Mouse (Mus musculus): ENCODE results near the gene Zfyve21. TPM values are rescaled to one million over a fixed set of nuclear protein-coding genes. Genes with fewer than 3 reads are reported as not detected.

Gene Zfyve21
- polyA plus RNA-seq, 1 experiment from 2014 or later = 75.0 TPM

DNA sequence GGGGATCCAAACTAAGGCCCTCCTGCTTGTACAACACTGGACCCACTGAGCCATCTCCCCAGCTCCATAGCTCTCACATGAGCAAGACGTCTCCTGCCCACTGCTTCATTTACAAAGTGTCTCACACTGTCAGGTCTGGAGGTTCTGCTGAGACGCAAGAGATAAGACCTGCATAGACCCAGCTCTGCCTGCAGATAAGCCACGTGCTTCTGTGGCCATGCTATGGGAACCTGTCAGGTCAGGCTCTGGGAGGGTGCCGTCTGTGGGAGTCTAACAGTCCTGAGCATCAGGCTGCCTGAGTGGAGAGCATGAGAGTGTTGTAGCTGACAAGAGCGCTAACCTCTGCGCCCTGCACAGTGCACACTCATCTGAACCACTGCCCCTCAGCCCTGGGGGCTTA is 27.0 kb upstream of the Zfyve21 start:
- no peak for DNase-seq (ENCODE audit: low spot score)
- no peaks in the 10 kb centered on the region for H3K4me1 ChIP-seq
- peaks cover 100% of the 10 kb centered on the region for H3K36me3 ChIP-seq (replicated peaks)
- no peaks in the 10 kb centered on the region for H3K9me3 ChIP-seq
- H3K27me3 ChIP-seq (replicated peaks; ENCODE audit: low read depth, poor library complexity, severe bottlenecking) = no peaks in the 10 kb centered on the region
- WGBS = 94% methylated on average over 6 of the region's 6 CpGs
- no peak overlapping the region for H3K27ac ChIP-seq (replicated peaks)
- no peak overlapping the region for H3K4me3 ChIP-seq

DNA sequence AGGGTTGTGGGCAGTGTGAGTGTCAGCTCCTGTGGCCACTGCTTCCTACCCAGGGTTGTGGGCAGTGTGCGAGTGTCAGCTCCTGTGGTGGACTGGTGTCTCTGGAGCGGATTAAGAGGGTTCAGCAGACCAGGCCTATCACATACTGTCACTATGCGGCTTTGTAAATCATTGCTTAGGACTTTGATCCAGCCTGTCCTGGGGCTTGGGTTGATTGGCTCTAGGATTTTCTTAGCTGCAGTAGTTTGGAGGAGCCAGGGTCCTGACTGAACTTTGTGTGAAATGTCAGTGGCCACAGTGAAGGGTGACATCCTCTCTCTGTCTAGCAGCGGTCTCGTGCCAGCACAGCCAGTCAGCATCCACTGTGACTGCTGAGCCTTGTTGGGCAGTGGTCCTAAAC is 23.9 kb upstream of the Zfyve21 start:
- H3K4me3 ChIP-seq = no peak overlapping the region
- H3K4me1 ChIP-seq = no peaks in the 10 kb centered on the region
- no peaks in the 10 kb centered on the region for H3K27me3 ChIP-seq (replicated peaks; ENCODE audit: low read depth, poor library complexity, severe bottlenecking)
- no peak overlapping the region for H3K27ac ChIP-seq (replicated peaks)
- 93% methylated on average over 5 of the region's 5 CpGs for WGBS
- DNase-seq (ENCODE audit: low spot score) = no peak
- H3K9me3 ChIP-seq = no peaks in the 10 kb centered on the region
- peaks cover 100% of the 10 kb centered on the region for H3K36me3 ChIP-seq (replicated peaks)

DNA sequence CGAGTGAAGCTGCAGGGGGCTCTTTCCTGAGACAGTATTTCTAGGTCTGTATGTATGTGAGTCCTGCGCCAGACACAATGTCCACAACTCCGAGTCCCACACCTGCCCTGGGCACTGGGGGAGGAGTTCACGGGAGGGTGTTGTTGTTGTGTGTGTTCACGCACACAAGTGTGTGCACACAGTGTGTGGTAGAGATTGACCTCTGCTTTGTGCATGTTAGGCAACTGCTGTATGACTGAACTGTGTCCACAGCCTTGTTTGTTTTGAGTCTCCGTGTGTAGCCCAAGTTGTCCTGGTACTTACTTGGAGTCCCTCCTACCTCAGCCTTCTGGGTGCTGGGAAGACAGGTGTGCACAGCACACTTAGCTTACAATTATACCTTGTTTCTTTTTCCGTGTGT is 23.3 kb upstream of the Zfyve21 start:
- no peak overlapping the region for H3K27ac ChIP-seq (replicated peaks)
- no peaks in the 10 kb centered on the region for H3K9me3 ChIP-seq
- peaks cover 100% of the 10 kb centered on the region for H3K36me3 ChIP-seq (replicated peaks)
- H3K4me1 ChIP-seq = no peaks in the 10 kb centered on the region
- no peaks in the 10 kb centered on the region for H3K27me3 ChIP-seq (replicated peaks; ENCODE audit: low read depth, poor library complexity, severe bottlenecking)
- WGBS = 92% methylated on average over 7 of the region's 7 CpGs
- no peak for DNase-seq (ENCODE audit: low spot score)
- no peak overlapping the region for H3K4me3 ChIP-seq

DNA sequence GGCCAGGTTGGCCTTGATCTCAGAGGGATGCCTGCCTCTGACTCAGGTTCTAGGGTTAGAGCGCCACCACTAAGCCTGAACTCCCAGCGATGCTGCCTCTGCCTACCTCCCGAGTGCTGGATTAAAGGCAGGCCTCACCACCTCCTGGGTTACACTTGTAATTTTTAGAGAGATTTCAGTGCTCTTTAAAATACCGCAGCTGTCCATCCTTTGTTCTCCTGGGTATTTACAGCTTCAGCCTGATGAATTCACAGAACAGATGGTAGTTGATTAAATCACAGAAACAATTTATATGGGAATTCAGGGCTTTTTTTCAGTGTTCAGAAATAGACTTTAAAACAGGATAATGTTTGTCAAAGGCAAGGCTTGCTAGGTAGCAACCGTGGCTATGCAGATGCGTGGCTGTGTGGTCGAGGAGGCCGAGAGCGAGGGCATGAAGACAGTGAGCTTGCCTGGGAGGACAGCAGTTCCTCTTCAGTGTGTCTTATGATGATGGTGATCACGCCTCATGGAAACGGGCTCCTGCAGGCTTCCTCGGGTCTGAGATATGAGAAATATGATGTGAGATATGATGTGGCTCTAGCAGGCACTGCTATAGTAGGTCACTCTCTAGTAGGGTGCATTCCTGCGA is 22.4 kb upstream of the Zfyve21 start:
- Histone ChIP-seq H3K36me3 (replicated peaks) (peaks cover 100% of the 10 kb centered on the region), H3K27ac (replicated peaks) (no peak overlapping the region), H3K4me3 (no peak overlapping the region), H3K4me1 (no peaks in the 10 kb centered on the region), H3K27me3 (replicated peaks; ENCODE audit: low read depth, poor library complexity, severe bottlenecking) (no peaks in the 10 kb centered on the region), H3K9me3 (no peaks in the 10 kb centered on the region)
- WGBS = 93% methylated on average over 13 of the region's 13 CpGs
- DNase-seq (ENCODE audit: low spot score) = no peak

DNA sequence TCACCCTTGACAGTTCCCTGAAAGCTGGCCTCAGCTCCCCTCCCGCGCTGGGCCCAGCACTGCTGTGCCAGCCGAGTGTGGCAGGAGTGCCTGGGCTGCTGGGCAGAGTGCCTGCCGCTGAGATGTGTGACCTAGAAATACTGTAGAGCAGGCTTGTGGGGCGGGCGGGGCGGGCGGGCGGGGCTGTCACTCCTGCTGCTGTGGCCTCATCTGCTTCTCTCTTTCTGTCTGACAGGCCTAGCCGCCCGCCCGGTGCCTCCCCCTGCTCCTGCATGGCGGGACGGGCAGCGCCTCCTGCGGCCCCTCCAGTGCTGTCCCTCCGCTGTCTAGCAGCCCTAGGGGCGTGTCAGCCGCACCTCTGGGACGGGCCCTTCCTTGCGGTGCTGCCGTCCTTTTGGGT is 19.9 kb upstream of the Zfyve21 start:
- Histone ChIP-seq H3K4me3 (no peak overlapping the region), H3K4me1 (no peaks in the 10 kb centered on the region), H3K36me3 (replicated peaks) (peaks cover 99% of the 10 kb centered on the region), H3K27me3 (replicated peaks; ENCODE audit: low read depth, poor library complexity, severe bottlenecking) (no peaks in the 10 kb centered on the region), H3K27ac (replicated peaks) (no peak overlapping the region), H3K9me3 (no peaks in the 10 kb centered on the region)
- DNase-seq (ENCODE audit: low spot score) = no peak
- 87% methylated on average over 22 of the region's 22 CpGs for WGBS

DNA sequence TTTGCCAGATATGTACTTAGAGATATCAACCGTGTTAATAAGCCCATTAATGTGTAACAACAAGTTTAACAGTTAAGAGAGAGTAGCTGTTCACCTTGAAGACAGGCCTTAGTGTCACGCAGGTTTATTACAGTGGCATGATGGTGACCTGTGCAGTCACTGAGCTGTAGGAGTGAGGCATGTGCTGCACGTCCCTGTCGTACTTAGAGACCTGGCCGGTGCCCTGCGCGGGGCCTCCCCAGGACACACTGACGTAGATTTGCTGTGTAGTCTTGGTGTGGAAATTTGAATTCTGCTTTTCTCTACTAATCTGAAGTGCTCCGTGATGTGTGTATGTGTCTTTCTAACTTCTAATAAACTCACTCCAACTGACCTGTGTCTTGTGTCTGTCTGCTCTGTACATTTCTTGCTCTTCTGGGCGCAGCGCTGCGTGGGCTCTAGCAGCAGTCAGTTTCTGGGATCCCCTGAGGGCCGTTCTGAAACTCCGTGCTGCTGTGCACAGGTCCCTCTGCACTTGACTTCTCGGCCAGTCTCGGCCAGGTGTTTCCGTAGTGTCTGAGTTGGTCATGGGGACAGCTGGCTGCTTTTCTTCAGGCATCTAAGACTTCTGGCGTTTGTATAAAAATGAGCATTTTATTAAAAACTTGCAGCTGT is 19.3 kb upstream of the Zfyve21 start:
- no peak for DNase-seq (ENCODE audit: low spot score)
- Histone ChIP-seq H3K27ac (replicated peaks) (no peak overlapping the region), H3K9me3 (no peaks in the 10 kb centered on the region), H3K4me1 (no peaks in the 10 kb centered on the region), H3K36me3 (replicated peaks) (peaks cover 98% of the 10 kb centered on the region), H3K4me3 (no peak overlapping the region), H3K27me3 (replicated peaks; ENCODE audit: low read depth, poor library complexity, severe bottlenecking) (no peaks in the 10 kb centered on the region)
- WGBS = 96% methylated on average over 18 of the region's 18 CpGs

DNA sequence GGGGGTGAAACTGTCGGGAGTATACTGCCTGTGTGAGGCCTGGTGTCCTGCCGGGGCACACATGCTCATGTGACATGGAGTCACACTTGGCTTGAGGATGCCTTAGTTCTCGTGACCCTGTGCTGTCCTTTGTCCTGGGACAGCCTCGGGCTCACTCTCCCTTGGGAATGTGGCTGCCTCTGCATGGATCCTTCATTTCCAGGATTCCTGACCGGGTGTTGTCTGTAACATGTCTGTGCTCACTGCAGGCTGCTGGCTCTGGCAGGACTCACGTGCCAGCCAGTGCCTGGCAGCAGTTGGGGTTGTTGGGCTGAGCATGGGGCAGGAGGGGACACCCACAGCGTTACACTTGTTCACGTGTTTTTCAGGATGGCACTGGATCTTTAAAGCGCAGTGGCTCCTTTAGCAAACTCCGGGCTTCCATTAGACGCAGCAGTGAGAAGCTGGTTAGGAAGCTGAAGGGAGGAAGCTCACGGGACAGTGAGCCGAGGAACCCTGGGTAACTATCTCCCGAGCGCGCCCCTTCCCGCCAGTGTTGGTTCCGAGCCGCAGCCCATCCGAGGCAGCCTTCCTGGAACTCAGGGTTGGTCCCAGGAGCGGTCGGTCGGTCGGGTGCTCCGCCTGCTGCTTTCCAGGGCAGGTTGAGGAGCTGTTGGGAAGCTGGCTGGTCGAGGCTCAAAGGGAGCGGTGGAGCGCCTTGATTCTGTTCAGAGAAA is 18.6 kb upstream of the Zfyve21 start:
- no peak overlapping the region for H3K4me3 ChIP-seq

DNA sequence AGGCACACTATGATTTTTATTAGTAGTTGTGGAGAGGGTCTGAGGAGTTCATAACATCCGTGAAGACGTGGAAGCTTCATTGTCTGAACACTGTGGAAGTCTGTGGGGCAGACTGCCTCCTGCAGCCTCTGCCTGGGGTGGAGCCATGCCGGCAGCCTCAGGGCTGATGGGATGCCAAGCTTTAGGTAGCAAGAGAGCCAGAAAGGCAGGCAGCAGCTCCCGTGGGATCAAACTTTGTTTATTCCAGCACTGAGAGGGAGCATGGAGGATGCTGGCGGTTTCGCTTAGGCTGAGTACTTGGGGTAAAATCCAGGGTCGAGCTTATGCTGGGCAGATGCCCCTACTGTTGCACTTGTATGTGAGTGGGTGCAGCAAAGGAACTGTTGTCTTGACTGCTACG is 16.7 kb upstream of the Zfyve21 start:
- WGBS = 90% methylated on average over 8 of the region's 8 CpGs
- Histone ChIP-seq H3K36me3 (replicated peaks) (peaks cover 97% of the 10 kb centered on the region), H3K4me3 (no peak overlapping the region), H3K9me3 (no peaks in the 10 kb centered on the region), H3K27me3 (replicated peaks; ENCODE audit: low read depth, poor library complexity, severe bottlenecking) (no peaks in the 10 kb centered on the region), H3K4me1 (no peaks in the 10 kb centered on the region), H3K27ac (replicated peaks) (no peak overlapping the region)
- no peak for DNase-seq (ENCODE audit: low spot score)

More for the DNA sequence above, 18.6 kb upstream of the Zfyve21 start:
- Histone ChIP-seq H3K36me3 (replicated peaks) (peaks cover 97% of the 10 kb centered on the region), H3K9me3 (no peaks in the 10 kb centered on the region), H3K27ac (replicated peaks) (no peak overlapping the region), H3K27me3 (replicated peaks; ENCODE audit: low read depth, poor library complexity, severe bottlenecking) (no peaks in the 10 kb centered on the region), H3K4me1 (no peaks in the 10 kb centered on the region)
- no peak for DNase-seq (ENCODE audit: low spot score)
- 92% methylated on average over 28 of the region's 28 CpGs for WGBS

DNA sequence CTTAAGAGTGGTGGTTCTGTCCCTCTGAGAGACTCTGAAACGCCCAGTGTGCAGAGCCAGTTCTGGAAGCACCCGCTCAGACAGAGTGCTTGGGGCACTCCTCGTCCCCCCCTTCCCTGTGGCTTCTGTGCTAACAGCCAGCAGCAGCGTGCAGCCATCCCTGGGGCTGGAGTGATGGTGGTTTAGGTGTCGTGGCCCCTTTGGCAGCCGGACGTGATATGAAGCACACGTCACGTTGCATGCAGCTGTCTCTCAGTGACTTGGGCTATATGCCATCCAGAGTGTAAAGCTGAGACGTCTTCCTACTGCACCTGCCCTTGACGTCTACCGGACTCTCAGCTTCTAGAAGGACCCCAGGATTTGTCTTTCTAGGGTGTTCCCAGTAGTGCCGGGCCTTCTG is 15.5 kb upstream of the Zfyve21 start:
- Histone ChIP-seq H3K9me3 (no peaks in the 10 kb centered on the region), H3K4me3 (no peak overlapping the region), H3K4me1 (no peaks in the 10 kb centered on the region), H3K27me3 (replicated peaks; ENCODE audit: low read depth, poor library complexity, severe bottlenecking) (no peaks in the 10 kb centered on the region), H3K27ac (replicated peaks) (0 out of 2 replicates have a peak overlapping the region, but pooled peaks have one; percentile 7), H3K36me3 (replicated peaks) (peaks cover 97% of the 10 kb centered on the region)
- 95% methylated on average over 13 of the region's 13 CpGs for WGBS
- DNase-seq (ENCODE audit: low spot score) = no peak

DNA sequence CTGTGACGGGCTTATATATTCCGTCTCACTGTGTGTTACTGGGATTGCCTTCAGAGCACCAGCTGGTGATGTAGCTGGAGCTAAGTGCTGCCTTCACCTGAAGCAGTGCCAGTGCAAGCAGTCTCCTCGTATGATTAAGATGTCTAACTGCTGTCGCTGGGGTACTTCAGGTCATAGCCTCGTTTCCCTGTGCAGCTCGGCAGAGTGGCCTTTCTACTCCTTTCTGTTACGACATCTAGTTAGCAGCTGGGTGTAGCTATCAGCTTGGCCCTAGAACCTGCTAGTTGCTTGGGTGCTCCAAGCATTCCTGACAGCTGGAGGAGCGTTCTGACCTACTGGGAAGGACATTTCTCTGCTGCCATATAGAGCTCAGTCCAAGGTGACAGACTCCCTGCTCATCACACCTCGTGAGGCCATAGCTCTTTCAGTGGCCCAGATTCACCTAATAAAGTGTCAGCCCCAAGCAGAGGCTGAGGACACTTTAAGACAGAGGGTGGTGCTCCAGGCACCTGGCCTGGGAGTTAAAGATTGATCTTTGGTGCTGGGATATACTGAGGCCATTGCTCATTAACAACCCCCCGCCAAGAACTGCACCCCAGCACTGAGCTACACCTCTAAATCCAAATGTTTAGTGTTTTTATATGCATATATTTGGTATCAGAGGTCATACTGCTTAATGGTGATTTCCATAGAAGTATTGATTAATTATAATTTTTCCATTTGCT is 13.3 kb upstream of the Zfyve21 start:
- no peak overlapping the region for H3K27ac ChIP-seq (replicated peaks)
- WGBS = 88% methylated on average over 10 of the region's 10 CpGs
- no peak for DNase-seq (ENCODE audit: low spot score)
- H3K36me3 ChIP-seq (replicated peaks) = peaks cover 97% of the 10 kb centered on the region
- H3K4me1 ChIP-seq = no peaks in the 10 kb centered on the region
- no peaks in the 10 kb centered on the region for H3K27me3 ChIP-seq (replicated peaks; ENCODE audit: low read depth, poor library complexity, severe bottlenecking)
- no peaks in the 10 kb centered on the region for H3K9me3 ChIP-seq
- H3K4me3 ChIP-seq = no peak overlapping the region

DNA sequence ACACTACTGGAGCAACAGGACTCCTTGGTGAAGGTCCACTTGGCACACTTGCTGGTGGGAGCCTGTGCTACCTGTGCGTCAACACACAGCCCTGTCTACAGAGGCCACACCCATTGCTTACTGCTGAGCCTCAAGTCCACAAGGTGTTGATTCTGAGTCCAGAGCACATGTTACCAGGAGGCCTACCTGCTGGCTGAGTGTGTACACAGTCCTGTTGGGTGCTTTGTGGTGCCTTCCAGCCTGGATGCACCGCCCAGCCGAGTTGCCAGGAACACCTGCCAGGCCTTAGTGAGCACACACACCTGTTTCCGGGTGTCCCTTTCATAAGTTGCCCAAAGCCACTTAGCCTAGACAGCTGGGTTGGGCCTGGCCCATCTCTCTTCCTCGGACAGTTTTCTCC is 10.4 kb upstream of the Zfyve21 start:
- Histone ChIP-seq H3K4me1 (no peaks in the 10 kb centered on the region), H3K9me3 (no peaks in the 10 kb centered on the region), H3K27ac (replicated peaks) (no peak overlapping the region), H3K4me3 (no peak overlapping the region), H3K27me3 (replicated peaks; ENCODE audit: low read depth, poor library complexity, severe bottlenecking) (no peaks in the 10 kb centered on the region), H3K36me3 (replicated peaks) (peaks cover 98% of the 10 kb centered on the region)
- 93% methylated on average over 5 of the region's 5 CpGs for WGBS
- DNase-seq (ENCODE audit: low spot score) = no peak

DNA sequence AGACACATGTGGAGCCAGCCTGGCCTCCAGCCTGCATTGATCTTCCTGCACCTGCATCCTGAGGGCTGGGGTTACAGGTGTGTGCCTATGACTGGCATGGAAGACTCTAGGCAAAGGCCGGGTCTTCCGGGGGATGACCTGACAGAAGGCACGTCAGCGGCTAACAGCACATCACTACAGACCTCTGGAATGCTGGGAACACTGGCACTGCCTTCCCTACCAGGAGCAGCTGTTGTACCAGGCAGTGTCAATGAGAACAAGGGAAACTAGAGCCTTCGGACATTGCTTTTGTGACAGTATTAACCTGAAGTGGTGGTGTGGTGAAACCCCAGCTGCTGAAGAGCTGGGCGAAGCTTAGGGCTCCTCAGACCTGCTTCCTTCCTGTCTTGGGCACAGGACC is 5.2 kb upstream of the Zfyve21 start:
- no peaks in the 10 kb centered on the region for H3K27me3 ChIP-seq (replicated peaks; ENCODE audit: low read depth, poor library complexity, severe bottlenecking)
- no peaks in the 10 kb centered on the region for H3K9me3 ChIP-seq
- peaks cover 31% of the 10 kb centered on the region for H3K4me1 ChIP-seq
- no peak overlapping the region for H3K27ac ChIP-seq (replicated peaks)
- 93% methylated on average over 6 of the region's 6 CpGs for WGBS
- H3K36me3 ChIP-seq (replicated peaks) = peaks cover 79% of the 10 kb centered on the region
- H3K4me3 ChIP-seq = no peak overlapping the region
- DNase-seq (ENCODE audit: low spot score) = no peak

All from embryonic facial prominence, embryonic 10.5 days (tissue).